ENCODE assay signal across 8 mouse cellular contexts in genomic region chr9:14752001-14752522, GRCm38 (mm10). TPM values are rescaled to one million over a fixed set of nuclear protein-coding genes. Genes with fewer than 3 reads are reported as not detected.
DNase-seq lines count a peak whose midpoint lies in the region; ATAC-seq and TF ChIP-seq lines count a peak whose summit lies in the region.

Fut4 (minus strand) TSS chr9:14752393.

- in situ Hi-C loops in ES-E14 (cut with MboI; ENCODE audit: low sequenced_read_pairs in 2 of 2, unreplicated experiment in 2 of 2), result no loop called here

- peak within 1 kb of the TSS; percentile 52 to 67 for H3K4me3 ChIP-seq in ES-E14 (ENCODE audit: insufficient read depth in 1 of 2, low read depth in 1 of 2, low read length in 2 of 2, poor library complexity in 1 of 2, severe bottlenecking in 1 of 2)
- H3K4me3 ChIP-seq in intestine, embryonic 14.5 days (ENCODE audit: low read depth, low read length), result peak within 1 kb of the TSS; percentile 52
- peak within 1 kb of the TSS; percentile 59 for H3K4me3 ChIP-seq in liver, embryonic 16.5 days (ENCODE audit: low read depth, low read length)
- peak within 1 kb of the TSS; percentile 56 for H3K4me3 ChIP-seq in neural tube, embryonic 12.5 days

- under 1% methylated on average over 27 of the region's 28 CpGs for WGBS in intestine, embryonic 14.5 days
- 1% methylated on average over 26 of the region's 28 CpGs for WGBS in liver, embryonic 16.5 days (ENCODE audit: insufficient replicate concordance)
- WGBS in neural tube, embryonic 12.5 days, result under 1% methylated on average over 28 of the region's 28 CpGs

- peak within 1 kb of the TSS; percentile 96 for H3K4me2 ChIP-seq in intestine, embryonic 14.5 days (ENCODE audit: low read length)
- peak within 1 kb of the TSS; percentile 70 for H3K4me2 ChIP-seq in liver, embryonic 16.5 days (ENCODE audit: low read depth, low read length)
- peak within 1 kb of the TSS; percentile 96 for H3K4me2 ChIP-seq in neural tube, embryonic 12.5 days (replicated peaks)

- TF ChIP-seq CTCF in brain, embryonic 14.5 days (IDR thresholded peaks at IDR 0.05; ENCODE audit: borderline replicate concordance, extremely low read depth, insufficient read depth, insufficient read length), result no peak

- H3K4me1 ChIP-seq in ES-E14 (ENCODE audit: control insufficient read depth in 2 of 2, insufficient read depth in 2 of 2, low read length in 2 of 2, poor library complexity in 1 of 2), result peaks cover 0 to 7% of the 10 kb centered on the region in 2 experiments; a peak in 1 of 4 replicates
- H3K4me1 ChIP-seq in intestine, embryonic 14.5 days (replicated peaks; ENCODE audit: control insufficient read depth, insufficient read depth, low read length), result no peaks in the 10 kb centered on the region
- no peaks in the 10 kb centered on the region for H3K4me1 ChIP-seq in liver, embryonic 16.5 days (ENCODE audit: control insufficient read depth, low read depth, low read length)
- peaks cover 9% of the 10 kb centered on the region for H3K4me1 ChIP-seq in neural tube, embryonic 12.5 days

- H3K36me3 ChIP-seq in ES-E14 (ENCODE audit: control insufficient read depth, insufficient read depth, low read length, poor library complexity, severe bottlenecking), result no peaks in the 10 kb centered on the region
- no peaks in the 10 kb centered on the region for H3K36me3 ChIP-seq in intestine, embryonic 14.5 days (ENCODE audit: control insufficient read depth, insufficient read depth, low read length)
- no peaks in the 10 kb centered on the region for H3K36me3 ChIP-seq in liver, embryonic 16.5 days (ENCODE audit: control insufficient read depth, insufficient read depth)
- no peaks in the 10 kb centered on the region for H3K36me3 ChIP-seq in neural tube, embryonic 12.5 days

- no peak within 1 kb of the TSS for H3K27ac ChIP-seq in ES-E14 (ENCODE audit: insufficient read depth, low read depth, low read length, poor library complexity, severe bottlenecking)
- 0 out of 2 replicates have a peak within 1 kb of the TSS, but pooled peaks have one; percentile 18 for H3K27ac ChIP-seq in intestine, embryonic 14.5 days (ENCODE audit: low read depth)
- no peak within 1 kb of the TSS for H3K27ac ChIP-seq in liver, embryonic 16.5 days (ENCODE audit: low read length)
- no peak within 1 kb of the TSS for H3K27ac ChIP-seq in neural tube, embryonic 12.5 days

- TF ChIP-seq POLR2A in brain, embryonic 14.5 days (IDR thresholded peaks at IDR 0.05; ENCODE audit: borderline replicate concordance, extremely low read depth, insufficient read depth, insufficient read length, poor library complexity, severe bottlenecking), result no peak

- H3K9ac ChIP-seq in ES-E14 (ENCODE audit: insufficient read depth, low read depth, low read length, poor library complexity, severe bottlenecking), result peak within 1 kb of the TSS; percentile 4; the same call in 1 of the 2 replicates
- peak within 1 kb of the TSS; percentile 59 for H3K9ac ChIP-seq in intestine, embryonic 14.5 days (ENCODE audit: low read length)
- peak within 1 kb of the TSS; percentile 40; the same call in 1 of the 2 replicates for H3K9ac ChIP-seq in liver, embryonic 16.5 days (ENCODE audit: low read depth, low read length)
- H3K9ac ChIP-seq in neural tube, embryonic 12.5 days, result peak within 1 kb of the TSS; percentile 65

- no peak for DNase-seq in ES-E14 (ENCODE audit: low read depth, low spot score)
- peak; percentile 35 for DNase-seq in brain, embryonic 14.5 days (ENCODE audit: low read depth)
- DNase-seq in gastrocnemius, postnatal 4 days (ENCODE audit: low spot score in 2 of 2), result peak; percentile 43 to 58
- DNase-seq in intestine, embryonic 14.5 days (ENCODE audit: low spot score), result no peak
- peak; percentile 51 for DNase-seq in thymus, postnatal 25 days
- no peak for DNase-seq in cerebellum, adult 9-10 months

- peak; percentile 86 for ATAC-seq in intestine, embryonic 14.5 days (replicated peaks; ENCODE audit: low FRiP score, low TSS enrichment, low read depth)
- peak; percentile 74 for ATAC-seq in liver, embryonic 16.5 days (ENCODE audit: low read depth)
- ATAC-seq in neural tube, embryonic 12.5 days (ENCODE audit: low FRiP score, low read depth), result peak; percentile 85

- H3K9me3 ChIP-seq in ES-E14 (ENCODE audit: control insufficient read depth, insufficient read depth, low read depth, low read length), result no peaks in the 10 kb centered on the region
- no peaks in the 10 kb centered on the region for H3K9me3 ChIP-seq in intestine, embryonic 14.5 days (ENCODE audit: control insufficient read depth, low read length)
- no peaks in the 10 kb centered on the region for H3K9me3 ChIP-seq in liver, embryonic 16.5 days (replicated peaks; ENCODE audit: control insufficient read depth, low read length)
- H3K9me3 ChIP-seq in neural tube, embryonic 12.5 days, result no peaks in the 10 kb centered on the region

- no peaks in the 10 kb centered on the region for H3K27me3 ChIP-seq in intestine, embryonic 14.5 days (replicated peaks; ENCODE audit: control insufficient read depth, insufficient read depth, low read length)
- peaks cover 11% of the 10 kb centered on the region; the same call in 1 of the 2 replicates for H3K27me3 ChIP-seq in liver, embryonic 16.5 days (ENCODE audit: control insufficient read depth, insufficient read depth, low read depth, low read length)
- peaks cover 31% of the 10 kb centered on the region for H3K27me3 ChIP-seq in neural tube, embryonic 12.5 days (replicated peaks)

TF ChIP-seq in ES-E14, 5 proteins besides CTCF, POLR2A, EP300 and RAD21:
- no peak for TF ChIP-seq CHD2 (IDR thresholded peaks at IDR 0.05; ENCODE audit: low read depth, low read length)
- no peak for TF ChIP-seq ZNF384 (IDR thresholded peaks at IDR 0.05; ENCODE audit: low read depth, low read length)
- TF ChIP-seq MAFK (IDR thresholded peaks at IDR 0.05; ENCODE audit: insufficient read depth, low read depth, low read length), result no peak
- TF ChIP-seq HCFC1 (IDR thresholded peaks at IDR 0.05; ENCODE audit: borderline replicate concordance, insufficient read depth, low read length), result no peak
- no peak for TF ChIP-seq ZC3H11A (IDR thresholded peaks at IDR 0.05; ENCODE audit: borderline replicate concordance, low read depth, low read length)

RNA-seq across cellular contexts. Expression of gene Fut4, which starts in this region (rescaled TPM):
- 1.3 and 1.4 TPM in 2 replicates for total RNA-seq in ES-E14 (2012; rRNA removed)
- 0.57 and 1.0 TPM in 2 replicates for polyA plus RNA-seq in brain, embryonic 14.5 days (2012; rRNA removed)
- 1 to 10 TPM in 1 of 2 experiments, under 1 TPM in 1; 0.98 to 1.2 TPM for total RNA-seq in gastrocnemius, postnatal 4 days (2021)
- polyA plus RNA-seq in intestine, embryonic 14.5 days (2014; fragmentation: Nextera tagmentation; extraction: Ambion mirVana), result 6.5 and 6.7 TPM in 2 replicates
- 0.55 and 0.61 TPM in 2 replicates for polyA plus RNA-seq in liver, embryonic 16.5 days (2015; fragmentation: Nextera tagmentation; extraction: Ambion mirVana)
- polyA plus RNA-seq in neural tube, embryonic 12.5 days (2016; fragmentation: Nextera tagmentation; extraction: Ambion mirVana), result 1.8 and 2.2 TPM in 2 replicates

Comparison
In these comparisons a context has a peak if more than half of its experiments do, and no peak if none do; other contexts are left out.
1. Peak in ATAC-seq, H3K4me3 ChIP-seq, H3K9ac ChIP-seq and H3K4me2 ChIP-seq in liver, embryonic 16.5 days; RNA of the gene not detected or under 1 TPM.
2. DNase-seq: peak in brain, embryonic 14.5 days (single experiment), gastrocnemius, postnatal 4 days (2 of 2) and thymus, postnatal 25 days (single experiment); none in ES-E14 (single experiment), intestine, embryonic 14.5 days (single experiment) and cerebellum, adult 9-10 months (single experiment).
3. H3K9ac ChIP-seq: peak in every context shown above with its lines; median percentile 65 in neural tube, embryonic 12.5 days; 59 in intestine, embryonic 14.5 days; 40 in liver, embryonic 16.5 days; 4 in ES-E14.
4. Peak in every context shown above with its lines, with median percentiles within 50 percentile points of each other: H3K4me3 ChIP-seq, ATAC-seq and H3K4me2 ChIP-seq.